In genomic region chr11:76997305-76997704, GRCm38 (mm10) we compare ENCODE assay signal across 8 mouse cellular contexts. TPM values are rescaled to one million over a fixed set of nuclear protein-coding genes. Genes with fewer than 3 reads are reported as not detected.
DNase-seq lines count a peak whose midpoint lies in the region; ATAC-seq and TF ChIP-seq lines count a peak whose summit lies in the region.

No protein-coding gene starts in this region.

- no peaks in the 10 kb centered on the region for H3K9me3 ChIP-seq in CH12.LX (replicated peaks; ENCODE audit: low read length)
- no peaks in the 10 kb centered on the region for H3K9me3 ChIP-seq in forebrain, embryonic 10.5 days
- no peaks in the 10 kb centered on the region for H3K9me3 ChIP-seq in heart, embryonic 15.5 days (replicated peaks)
- no peaks in the 10 kb centered on the region for H3K9me3 ChIP-seq in liver, embryonic 15.5 days (replicated peaks)
- no peaks in the 10 kb centered on the region for H3K9me3 ChIP-seq in neural tube, embryonic 12.5 days
- no peaks in the 10 kb centered on the region for H3K9me3 ChIP-seq in stomach, embryonic 16.5 days (replicated peaks; ENCODE audit: control insufficient read depth, low read length)

- H3K36me3 ChIP-seq in CH12.LX (replicated peaks in 1 of 2; ENCODE audit: control insufficient read depth in 1 of 2, insufficient read depth in 1 of 2, low read length in 1 of 2) = no peaks in the 10 kb centered on the region
- no peaks in the 10 kb centered on the region for H3K36me3 ChIP-seq in forebrain, embryonic 10.5 days (replicated peaks)
- H3K36me3 ChIP-seq in heart, embryonic 15.5 days = no peaks in the 10 kb centered on the region
- H3K36me3 ChIP-seq in liver, embryonic 15.5 days (replicated peaks) = no peaks in the 10 kb centered on the region
- H3K36me3 ChIP-seq in neural tube, embryonic 12.5 days = no peaks in the 10 kb centered on the region
- H3K36me3 ChIP-seq in stomach, embryonic 16.5 days (ENCODE audit: control insufficient read depth, insufficient read depth, low read length) = no peaks in the 10 kb centered on the region

- peak; percentile 29 to 97; a peak in 3 of 4 replicates for TF ChIP-seq CTCF in CH12.LX (conservative IDR thresholded peaks at IDR 0.05 in 1 of 2, IDR thresholded peaks at IDR 0.05 in 1 of 2; ENCODE audit: low read depth in 2 of 2, low read length in 2 of 2)

- peak overlapping the region; percentile 99 for H3K4me2 ChIP-seq in CH12.LX (ENCODE audit: insufficient read depth, low read depth, poor library complexity, severe bottlenecking)
- peak overlapping the region; percentile 91 for H3K4me2 ChIP-seq in heart, embryonic 15.5 days
- H3K4me2 ChIP-seq in liver, embryonic 15.5 days = peak overlapping the region; percentile 70
- H3K4me2 ChIP-seq in neural tube, embryonic 12.5 days (replicated peaks) = peak overlapping the region; percentile 79
- H3K4me2 ChIP-seq in stomach, embryonic 16.5 days (ENCODE audit: low read depth, low read length) = peak overlapping the region; percentile 94

- peak; percentile 69; the same call in 1 of the 2 replicates for ATAC-seq in heart, embryonic 15.5 days (replicated peaks; ENCODE audit: insufficient number of reproducible peaks, insufficient read depth, low FRiP score, low read depth)
- ATAC-seq in liver, embryonic 15.5 days (ENCODE audit: insufficient read depth) = peak; percentile 60; the same call in 1 of the 2 replicates
- ATAC-seq in neural tube, embryonic 12.5 days (ENCODE audit: low FRiP score, low read depth) = 0 out of 2 replicates have a peak, but pooled peaks have one; percentile 44
- ATAC-seq in stomach, embryonic 16.5 days (ENCODE audit: insufficient read depth, low FRiP score) = peak; percentile 74

- peak overlapping the region; percentile 9 to 43 (median 32) for H3K4me3 ChIP-seq in CH12.LX (replicated peaks in 1 of 3; ENCODE audit: low read depth in 2 of 3, low read length in 2 of 3, poor library complexity in 1 of 3)
- H3K4me3 ChIP-seq in forebrain, embryonic 10.5 days = peak overlapping the region; percentile 56
- peak overlapping the region; percentile 57 for H3K4me3 ChIP-seq in heart, embryonic 15.5 days
- peak overlapping the region; percentile 51 for H3K4me3 ChIP-seq in liver, embryonic 15.5 days (replicated peaks)
- H3K4me3 ChIP-seq in neural tube, embryonic 12.5 days = peak overlapping the region; percentile 41
- H3K4me3 ChIP-seq in stomach, embryonic 16.5 days (replicated peaks; ENCODE audit: low read length) = peak overlapping the region; percentile 56

- no peak overlapping the region for H3K9ac ChIP-seq in CH12.LX (ENCODE audit: insufficient read depth, low read depth)
- H3K9ac ChIP-seq in heart, embryonic 15.5 days = no peak overlapping the region
- H3K9ac ChIP-seq in liver, embryonic 15.5 days = no peak overlapping the region
- peak overlapping the region; percentile 47; the same call in 1 of the 2 replicates for H3K9ac ChIP-seq in neural tube, embryonic 12.5 days
- H3K9ac ChIP-seq in stomach, embryonic 16.5 days (ENCODE audit: low read length) = peak overlapping the region; percentile 63

- no peak overlapping the region for H3K27ac ChIP-seq in CH12.LX (ENCODE audit: insufficient read depth, low read depth)
- no peak overlapping the region for H3K27ac ChIP-seq in forebrain, embryonic 10.5 days
- no peak overlapping the region for H3K27ac ChIP-seq in heart, embryonic 15.5 days
- no peak overlapping the region for H3K27ac ChIP-seq in liver, embryonic 15.5 days (replicated peaks)
- H3K27ac ChIP-seq in neural tube, embryonic 12.5 days = no peak overlapping the region
- no peak overlapping the region for H3K27ac ChIP-seq in stomach, embryonic 16.5 days (ENCODE audit: low read length)

- peak; percentile 97 for TF ChIP-seq RAD21 in CH12.LX (IDR thresholded peaks at IDR 0.05; ENCODE audit: low read depth, low read length)

- H3K4me1 ChIP-seq in CH12.LX (ENCODE audit: control insufficient read depth in 1 of 2, insufficient read depth in 2 of 2) = peaks cover 17 to 39% of the 10 kb centered on the region in 2 experiments
- H3K4me1 ChIP-seq in forebrain, embryonic 10.5 days = peaks cover 39% of the 10 kb centered on the region
- H3K4me1 ChIP-seq in heart, embryonic 15.5 days (replicated peaks) = peaks cover 17% of the 10 kb centered on the region
- H3K4me1 ChIP-seq in liver, embryonic 15.5 days (replicated peaks) = peaks cover 24% of the 10 kb centered on the region
- H3K4me1 ChIP-seq in neural tube, embryonic 12.5 days = peaks cover 13% of the 10 kb centered on the region
- H3K4me1 ChIP-seq in stomach, embryonic 16.5 days (ENCODE audit: control insufficient read depth, insufficient read depth, low read length) = peaks cover 18% of the 10 kb centered on the region

- TF ChIP-seq EP300 in CH12.LX (IDR thresholded peaks at IDR 0.05; ENCODE audit: low read length) = no peak

- in situ Hi-C loops in CH12.LX (cut with MboI; ENCODE audit: low pct_ligation_motif_present, low pct_unique_long_range_greater_than_20kb, low sequenced_read_pairs) = loop anchor here (5.0 to 25.0 kb wide), 3 partner anchors 95 to 465 kb away; partner anchors contain the start of gene Coro6

- peaks cover 66% of the 10 kb centered on the region for H3K27me3 ChIP-seq in CH12.LX (replicated peaks)
- H3K27me3 ChIP-seq in forebrain, embryonic 10.5 days (ENCODE audit: poor library complexity, severe bottlenecking) = peaks cover 72% of the 10 kb centered on the region
- H3K27me3 ChIP-seq in heart, embryonic 15.5 days = peaks cover 66% of the 10 kb centered on the region
- peaks cover 78% of the 10 kb centered on the region for H3K27me3 ChIP-seq in liver, embryonic 15.5 days
- peaks cover 61% of the 10 kb centered on the region for H3K27me3 ChIP-seq in neural tube, embryonic 12.5 days (replicated peaks)
- peaks cover 33% of the 10 kb centered on the region for H3K27me3 ChIP-seq in stomach, embryonic 16.5 days (ENCODE audit: control insufficient read depth, insufficient read depth, low read length)

- TF ChIP-seq POLR2A in CH12.LX (IDR thresholded peaks at IDR 0.05; ENCODE audit: low read depth, low read length) = no peak

- dilution Hi-C loops in CH12.LX (cut with MboI; ENCODE audit: extremely low pct_ligation_motif_present, extremely low pct_unique_long_range_greater_than_20kb, low sequenced_read_pairs) = no loop called here

- under 1% methylated on average over 21 of the region's 21 CpGs for WGBS in forebrain, embryonic 10.5 days
- under 1% methylated on average over 21 of the region's 21 CpGs for WGBS in heart, embryonic 15.5 days
- 2% methylated on average over 21 of the region's 21 CpGs for WGBS in liver, embryonic 15.5 days (ENCODE audit: insufficient replicate concordance)
- WGBS in neural tube, embryonic 12.5 days = 1% methylated on average over 21 of the region's 21 CpGs
- 1% methylated on average over 21 of the region's 21 CpGs for WGBS in stomach, embryonic 16.5 days

- DNase-seq in CH12.LX (ENCODE audit: extremely low read depth) = peak; percentile 76
- peak; percentile 44 for DNase-seq in c-Kit-positive CD71-positive TER-119-negative erythroid progenitor cells, embryonic 14.5 days (ENCODE audit: low read depth)
- DNase-seq in forebrain, embryonic 10.5 days (ENCODE audit: extremely low spot score, low spot score) = peak; percentile 85
- peak; percentile 89 for DNase-seq in kidney, postnatal 10 days

- no peaks in the 10 kb centered on the region for H3K79me2 ChIP-seq in CH12.LX (replicated peaks; ENCODE audit: control insufficient read depth, extremely low read depth, insufficient read depth, poor library complexity, severe bottlenecking)

TF ChIP-seq in CH12.LX, 34 proteins besides CTCF, POLR2A, EP300 and RAD21 (continues in another document):
- TF ChIP-seq NELFE (IDR thresholded peaks at IDR 0.05; ENCODE audit: low read depth, low read length) (no peak), USF1 (IDR thresholded peaks at IDR 0.05; ENCODE audit: low read depth, low read length) (no peak), IRF4 (IDR thresholded peaks at IDR 0.05; ENCODE audit: low read depth, low read length) (no peak; the same call in 1 of the 2 replicates), USF2 (conservative IDR thresholded peaks at IDR 0.05; ENCODE audit: low read depth, low read length) (no peak), SMC3 (IDR thresholded peaks at IDR 0.05; ENCODE audit: low read depth, low read length) (peak; percentile 86), MYC (IDR thresholded peaks at IDR 0.05; ENCODE audit: low read depth, low read length) (no peak), E2F4 (IDR thresholded peaks at IDR 0.05; ENCODE audit: insufficient replicate concordance, low read depth, low read length) (no peak), JUN (IDR thresholded peaks at IDR 0.05; ENCODE audit: insufficient read depth, low read depth, low read length) (no peak), TCF12 (IDR thresholded peaks at IDR 0.05; ENCODE audit: low read depth, low read length) (peak; percentile 77), TBP (conservative IDR thresholded peaks at IDR 0.05; ENCODE audit: low read depth, low read length) (no peak), SIN3A (IDR thresholded peaks at IDR 0.05; ENCODE audit: low read length) (peak; percentile 74), RCOR1 (conservative IDR thresholded peaks at IDR 0.05; ENCODE audit: low read depth, low read length) (no peak), NRF1 (IDR thresholded peaks at IDR 0.05; ENCODE audit: low read depth, low read length) (peak; percentile 52; the same call in 1 of the 2 replicates), BHLHE40 (IDR thresholded peaks at IDR 0.05; ENCODE audit: low read depth, low read length) (no peak), JUND (conservative IDR thresholded peaks at IDR 0.05; ENCODE audit: low read depth, low read length) (no peak), MXI1 (IDR thresholded peaks at IDR 0.05; ENCODE audit: low read depth, low read length) (0 out of 2 replicates have a peak, but pooled peaks have one; percentile 48), MEF2A (IDR thresholded peaks at IDR 0.05; ENCODE audit: borderline replicate concordance, low read depth, low read length) (peak; percentile 46; the same call in 1 of the 2 replicates), PAX5 (IDR thresholded peaks at IDR 0.05; ENCODE audit: low read length) (no peak), CHD1 (IDR thresholded peaks at IDR 0.05; ENCODE audit: low read depth, low read length) (no peak), MAFK (IDR thresholded peaks at IDR 0.05; ENCODE audit: insufficient replicate concordance, low read length) (no peak), ELF1 (IDR thresholded peaks at IDR 0.05; ENCODE audit: low read depth, low read length) (peak; percentile 68)

RNA-seq across cellular contexts. Expression of gene Slc6a4, which starts 1.1 kb away (rescaled TPM):
- total RNA-seq in CH12.LX (2012; rRNA removed) (not detected in 2 replicates), CH12.LX (2014; rRNA removed) (not detected in 2 replicates)
- polyA plus RNA-seq in CH12.LX (2012; ENCODE audit: insufficient read length, low read depth) = not detected in 2 replicates
- 0.43 and 0.54 TPM in 2 replicates for polyA plus RNA-seq in forebrain, embryonic 10.5 days (2016; fragmentation: Nextera tagmentation; extraction: Ambion mirVana)
- polyA plus RNA-seq in heart, embryonic 15.5 days (2015; fragmentation: Nextera tagmentation; extraction: Ambion mirVana) = 0.94 and 1.0 TPM in 2 replicates
- 2.1 and 2.4 TPM in 2 replicates for polyA plus RNA-seq in liver, embryonic 15.5 days (2015; fragmentation: Nextera tagmentation; extraction: Ambion mirVana)
- polyA plus RNA-seq in neural tube, embryonic 12.5 days (2016; fragmentation: Nextera tagmentation; extraction: Ambion mirVana) = 0.49 and 0.89 TPM in 2 replicates
- polyA plus RNA-seq in stomach, embryonic 16.5 days (2015; fragmentation: Nextera tagmentation; extraction: Ambion mirVana) = 2.3 and 3.0 TPM in 2 replicates

Comparison
In these comparisons a context has a peak if more than half of its experiments do, and no peak if none do; other contexts are left out.
1. H3K9ac ChIP-seq: peak in neural tube, embryonic 12.5 days (single experiment) and stomach, embryonic 16.5 days (single experiment); none in CH12.LX (single experiment), heart, embryonic 15.5 days (single experiment) and liver, embryonic 15.5 days (single experiment).
2. Peak in every context shown above with its lines, with median percentiles within 50 percentile points of each other: DNase-seq, H3K4me2 ChIP-seq, H3K4me3 ChIP-seq and ATAC-seq.